Mouse (Mus musculus) heart, embryonic 12.5 days (tissue): ENCODE results near the gene Nxpe3. TPM values are rescaled to one million over a fixed set of nuclear protein-coding genes. Genes with fewer than 3 reads are reported as not detected.
"Not testable (repeated sequence)": the region's sequence is repeated elsewhere in the genome, so short reads cannot be mapped to it uniquely, and the experiment has no call there.

Source experiments
- ATAC-seq: fragments of 200-750 bp; cut with Nextera tagmentation; 2 replicates; pipeline ENCODE4 v1.8.0; 2017; ENCODE audit warnings: moderate TSS enrichment, moderate library complexity; ENCODE audit not compliant: insufficient number of reproducible peaks, low FRiP score
- H3K27ac ChIP-seq: fragments of 300-500 bp; sonication (generic); 2 replicates; pipeline ENCODE4 v1.5.1; 2016; ENCODE audit warnings: mild to moderate bottlenecking, moderate library complexity; ENCODE audit not compliant: poor library complexity, severe bottlenecking
- H3K27me3 ChIP-seq: fragments of 300-500 bp; sonication (generic); replicated peaks from 2 replicates; pipeline ENCODE4 v1.6.1; 2016; ENCODE audit warnings: mild to moderate bottlenecking, moderate library complexity
- H3K36me3 ChIP-seq: fragments of 300-500 bp; sonication (generic); 2 replicates; pipeline ENCODE4 v1.6.1; 2016; ENCODE audit warnings: mild to moderate bottlenecking, moderate library complexity
- H3K4me1 ChIP-seq: fragments of 300-500 bp; sonication (generic); replicated peaks from 2 replicates; pipeline ENCODE4 v1.6.1; 2016; ENCODE audit warnings: mild to moderate bottlenecking
- H3K4me2 ChIP-seq: fragments of 300-500 bp; sonication (generic); 2 replicates; pipeline ENCODE4 v1.6.1; 2016; ENCODE audit warnings: mild to moderate bottlenecking, moderate library complexity
- H3K4me3 ChIP-seq: fragments of 300-500 bp; sonication (generic); 2 replicates; pipeline ENCODE4 v1.5.1; 2016; ENCODE audit warnings: mild to moderate bottlenecking
- H3K9ac ChIP-seq: fragments of 300-500 bp; sonication (generic); 2 replicates; pipeline ENCODE4 v1.6.1; 2016; ENCODE audit warnings: mild to moderate bottlenecking, moderate library complexity
- H3K9me3 ChIP-seq: fragments of 300-500 bp; sonication (generic); replicated peaks from 2 replicates; pipeline ENCODE4 v1.6.1; 2016; ENCODE audit warnings: mild to moderate bottlenecking, moderate library complexity
- WGBS: fragments of 180-500 bp; shearing (Covaris S2); methylation state at CpG from one replicate; pipeline ENCODE4 v1.1.7; 2016; 5-methylcytosine and 5-hydroxymethylcytosine counted together
- polyA plus RNA-seq: library from polyadenylated mRNA; unstranded; fragments of >200 nt; fragmentation: Nextera tagmentation; extraction: Ambion mirVana; gene quantifications from 2 replicates; pipeline ENCODE4 v1.2.1, GENCODE M21; 2016

The Nxpe3 gene
- polyA plus RNA-seq, 1 experiment from 2014 or later = 0.66 TPM

GRCm38 (mm10) chr16:55889451-55889850 lies 5.6 kb downstream of the Nxpe3 start:
- Histone ChIP-seq H3K9ac (no peak overlapping the region), H3K4me3 (no peak overlapping the region), H3K27me3 (no peaks in the 10 kb centered on the region), H3K4me1 (peaks cover 18% of the 10 kb centered on the region), H3K9me3 (no peaks in the 10 kb centered on the region), H3K27ac (no peak overlapping the region), H3K36me3 (peaks cover 8% of the 10 kb centered on the region), H3K4me2 (no peak overlapping the region)
- ATAC-seq = no peak
- WGBS = 85% methylated on average over 3 of the region's 3 CpGs

- Histone ChIP-seq H3K27ac (no peak overlapping the region), H3K9ac (no peak overlapping the region), H3K4me2 (no peak overlapping the region), H3K36me3 (peaks cover 8% of the 10 kb centered on the region), H3K4me1 (peaks cover 10% of the 10 kb centered on the region), H3K9me3 (no peaks in the 10 kb centered on the region), H3K27me3 (no peaks in the 10 kb centered on the region), H3K4me3 (no peak overlapping the region)
- 54% methylated on average over 3 of the region's 3 CpGs for WGBS
- no peak for ATAC-seq
These were observed 6.5 kb downstream of the Nxpe3 start for GRCm38 (mm10) chr16:55888584-55888960.

- 60% methylated on average over 7 of the region's 7 CpGs for WGBS
- ATAC-seq = no peak
- Histone ChIP-seq H3K4me1 (peaks cover 5% of the 10 kb centered on the region), H3K27ac (no peak overlapping the region), H3K4me3 (no peak overlapping the region), H3K27me3 (no peaks in the 10 kb centered on the region), H3K36me3 (peaks cover 8% of the 10 kb centered on the region), H3K9ac (no peak overlapping the region), H3K9me3 (no peaks in the 10 kb centered on the region), H3K4me2 (no peak overlapping the region)
These were observed 7.1 kb downstream of the Nxpe3 start for GRCm38 (mm10) chr16:55887814-55888583.

- H3K4me3 ChIP-seq = no peak overlapping the region
These were observed 10.8 kb downstream of the Nxpe3 start for GRCm38 (mm10) chr16:55884246-55884645.

GRCm38 (mm10) chr16:55876025-55876424 lies 19.1 kb downstream of the Nxpe3 start:
- Histone ChIP-seq H3K27me3 (no peaks in the 10 kb centered on the region), H3K36me3 (no peaks in the 10 kb centered on the region), H3K4me3 (no peak overlapping the region), H3K4me1 (peaks cover 9% of the 10 kb centered on the region; the same call in 1 of the 2 replicates), H3K4me2 (no peak overlapping the region), H3K27ac (no peak overlapping the region; the same call in 1 of the 2 replicates), H3K9ac (no peak overlapping the region), H3K9me3 (no peaks in the 10 kb centered on the region)
- WGBS = 39% methylated on average over 6 of the region's 6 CpGs
- peak; percentile 64 for ATAC-seq

More at GRCm38 (mm10) chr16:55884246-55884645, 10.8 kb downstream of the Nxpe3 start:
- no peak for ATAC-seq
- H3K4me2 ChIP-seq = no peak overlapping the region
- H3K4me1 ChIP-seq = peaks cover 5% of the 10 kb centered on the region
- no peaks in the 10 kb centered on the region; the same call in 1 of the 2 replicates for H3K36me3 ChIP-seq
- H3K27ac ChIP-seq = no peak overlapping the region
- 85% methylated on average over 11 of the region's 11 CpGs for WGBS
- no peaks in the 10 kb centered on the region for H3K9me3 ChIP-seq
- no peak overlapping the region for H3K9ac ChIP-seq
- H3K27me3 ChIP-seq = no peaks in the 10 kb centered on the region

- 58% methylated on average over 4 of the region's 4 CpGs for WGBS
- Histone ChIP-seq H3K9me3 (no peaks in the 10 kb centered on the region), H3K4me1 (no peaks in the 10 kb centered on the region), H3K27ac (no peak overlapping the region), H3K27me3 (no peaks in the 10 kb centered on the region), H3K4me3 (no peak overlapping the region), H3K9ac (no peak overlapping the region), H3K36me3 (peaks cover 8% of the 10 kb centered on the region), H3K4me2 (no peak overlapping the region)
- no peak for ATAC-seq
These were observed 31.3 kb downstream of the Nxpe3 start for GRCm38 (mm10) chr16:55863832-55864231.

- no peak overlapping the region for H3K4me3 ChIP-seq
- WGBS = 27% methylated on average over 7 of the region's 7 CpGs
- no peak overlapping the region for H3K9ac ChIP-seq
- H3K4me2 ChIP-seq = no peak overlapping the region
- H3K27ac ChIP-seq = no peak overlapping the region
- H3K27me3 ChIP-seq = no peaks in the 10 kb centered on the region
- no peaks in the 10 kb centered on the region for H3K4me1 ChIP-seq
- H3K9me3 ChIP-seq = no peaks in the 10 kb centered on the region
- peaks cover 8% of the 10 kb centered on the region for H3K36me3 ChIP-seq
- ATAC-seq = no peak
These were observed 31.8 kb downstream of the Nxpe3 start for GRCm38 (mm10) chr16:55863149-55863815.

GRCm38 (mm10) chr16:55861104-55861503 lies 34.0 kb downstream of the Nxpe3 start:
- Histone ChIP-seq H3K27ac (no peak overlapping the region), H3K27me3 (no peaks in the 10 kb centered on the region), H3K9me3 (no peaks in the 10 kb centered on the region; the same call in 1 of the 2 replicates), H3K4me3 (no peak overlapping the region), H3K9ac (no peak overlapping the region), H3K4me2 (no peak overlapping the region), H3K36me3 (peaks cover 10% of the 10 kb centered on the region), H3K4me1 (no peaks in the 10 kb centered on the region)
- ATAC-seq = no peak
- WGBS = 67% methylated on average over 3 of the region's 3 CpGs

GRCm38 (mm10) chr16:55859421-55859820 lies 35.7 kb downstream of the Nxpe3 start:
- H3K9ac ChIP-seq, ATAC-seq: not testable (repeated sequence)
- WGBS = 88% methylated on average over 4 of the region's 4 CpGs

GRCm38 (mm10) chr16:55858465-55858864 lies 36.6 kb downstream of the Nxpe3 start:
- no peak overlapping the region for H3K9ac ChIP-seq
- no peaks in the 10 kb centered on the region for H3K4me1 ChIP-seq
- H3K27me3 ChIP-seq = no peaks in the 10 kb centered on the region
- ATAC-seq = no peak
- H3K4me2 ChIP-seq = no peak overlapping the region
- H3K27ac ChIP-seq = no peak overlapping the region
- no peak overlapping the region for H3K4me3 ChIP-seq
- H3K9me3 ChIP-seq = no peaks in the 10 kb centered on the region; the same call in 1 of the 2 replicates
- H3K36me3 ChIP-seq = peaks cover 4% of the 10 kb centered on the region; the same call in 1 of the 2 replicates
- WGBS = 64% methylated on average over 6 of the region's 6 CpGs

More at GRCm38 (mm10) chr16:55859421-55859820, 35.7 kb downstream of the Nxpe3 start:
- not testable (repeated sequence) for H3K4me1 ChIP-seq, H3K4me3 ChIP-seq, H3K27ac ChIP-seq, H3K4me2 ChIP-seq, H3K36me3 ChIP-seq, H3K9me3 ChIP-seq, H3K27me3 ChIP-seq

GRCm38 (mm10) chr16:55852943-55853727 lies 42.0 kb downstream of the Nxpe3 start:
- no peak for ATAC-seq
- 52% methylated on average over 19 of the region's 19 CpGs for WGBS
- Histone ChIP-seq H3K4me3 (no peak overlapping the region), H3K9ac (no peak overlapping the region), H3K27me3 (no peaks in the 10 kb centered on the region), H3K36me3 (peaks cover 4% of the 10 kb centered on the region; the same call in 1 of the 2 replicates), H3K4me1 (no peaks in the 10 kb centered on the region), H3K27ac (no peak overlapping the region), H3K4me2 (no peak overlapping the region), H3K9me3 (no peaks in the 10 kb centered on the region; the same call in 1 of the 2 replicates)
